Comparison of ENCODE assay signal across 30 mouse cellular contexts in the genomic region with DNA sequence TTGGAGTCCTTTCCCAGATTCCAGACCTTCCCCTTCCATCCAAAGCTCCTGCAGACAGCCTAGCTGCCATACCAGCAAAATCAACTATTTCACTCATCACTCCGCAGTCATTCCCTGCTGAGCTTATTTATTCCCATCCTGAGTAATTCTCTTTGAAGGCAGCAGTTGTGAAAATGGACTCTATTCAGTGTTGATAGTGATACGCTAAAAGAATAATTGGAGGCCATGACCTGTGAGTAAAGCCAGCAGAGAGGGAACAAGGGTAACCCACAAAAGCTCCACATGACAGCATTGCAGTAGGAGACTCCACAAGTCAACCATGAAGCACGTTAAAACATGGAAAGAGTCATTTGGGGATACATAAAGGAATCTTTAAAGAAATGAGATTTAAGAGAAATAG.
DNase-seq lines count a peak whose midpoint lies in the region; ATAC-seq lines count a peak whose summit lies in the region.
"Had no signal": no experiment of that assay in that cellular context is flagged by ENCODE, and none has a peak within 500 bp of the region (broad histone marks: within the 10 kb centered on the region; RNA-seq: fewer than 3 reads in every experiment).

No protein-coding gene starts in this region.

- H3K9ac ChIP-seq in hindbrain, embryonic 14.5 days, result no peak overlapping the region
- no peak overlapping the region for H3K9ac ChIP-seq in midbrain, embryonic 14.5 days (replicated peaks; ENCODE audit: low read length)
- no peak overlapping the region for H3K9ac ChIP-seq in midbrain, embryonic 15.5 days
- H3K9ac ChIP-seq: forebrain, embryonic 15.5 days; hindbrain, embryonic 13.5 days; liver, embryonic 14.5 days had no signal

- DNase-seq in hindbrain, embryonic 10.5 days (ENCODE audit: low spot score), result peak; percentile 24
- DNase-seq in hindbrain, embryonic 14.5 days (ENCODE audit: low spot score), result no peak
- DNase-seq in midbrain, embryonic 14.5 days, result peak; percentile 5
- DNase-seq in embryo, embryonic 10 days (ENCODE audit: low spot score), result peak; percentile 65
- DNase-seq in mesoderm, embryonic 11.5 days (ENCODE audit: low read depth, low spot score), result peak; percentile 52
- DNase-seq in cerebellum, postnatal 36 days, result no peak
- DNase-seq: adrenal gland, postnatal 25 days; cerebellum, adult 2 months; cerebellum, postnatal 14 days; heart, postnatal 14 days; kidney, adult 9 months; kidney, postnatal 10 days; layer of hippocampus, adult 9-11 months; liver; lung, adult 2 months; lung, postnatal 10 days; right cerebral cortex, adult 18-20 months; right cerebral cortex, postnatal 4 days; thymus, adult 18-20 months; thymus, postnatal 25 days had no signal

- no peak overlapping the region for H3K27ac ChIP-seq in hindbrain, embryonic 10.5 days
- no peak overlapping the region for H3K27ac ChIP-seq in hindbrain, embryonic 14.5 days
- no peak overlapping the region for H3K27ac ChIP-seq in midbrain, embryonic 14.5 days (replicated peaks; ENCODE audit: low read depth, low read length)
- no peak overlapping the region for H3K27ac ChIP-seq in midbrain, embryonic 15.5 days
- H3K27ac ChIP-seq: forebrain, embryonic 15.5 days; hindbrain, embryonic 13.5 days; liver, embryonic 14.5 days; macrophage; stomach, postnatal 0 days had no signal

- no peak overlapping the region for H3K4me2 ChIP-seq in hindbrain, embryonic 14.5 days (replicated peaks)
- no peak overlapping the region for H3K4me2 ChIP-seq in midbrain, embryonic 14.5 days (ENCODE audit: low read length)
- H3K4me2 ChIP-seq in midbrain, embryonic 15.5 days, result no peak overlapping the region
- H3K4me2 ChIP-seq: forebrain, embryonic 15.5 days; hindbrain, embryonic 13.5 days had no signal

- no peak overlapping the region for H3K4me3 ChIP-seq in hindbrain, embryonic 10.5 days
- no peak overlapping the region for H3K4me3 ChIP-seq in hindbrain, embryonic 14.5 days (replicated peaks; ENCODE audit: low read length)
- H3K4me3 ChIP-seq in midbrain, embryonic 14.5 days (replicated peaks; ENCODE audit: low read depth, low read length), result no peak overlapping the region
- no peak overlapping the region for H3K4me3 ChIP-seq in midbrain, embryonic 15.5 days
- H3K4me3 ChIP-seq: erythroblast, embryonic 14.5 days; forebrain, embryonic 15.5 days; hindbrain, embryonic 13.5 days; myocyte had no signal

- peaks cover 12% of the 10 kb centered on the region for H3K4me1 ChIP-seq in hindbrain, embryonic 10.5 days (replicated peaks)
- H3K4me1 ChIP-seq in hindbrain, embryonic 14.5 days (replicated peaks; ENCODE audit: control insufficient read depth, insufficient read depth, low read length), result no peaks in the 10 kb centered on the region
- H3K4me1 ChIP-seq in midbrain, embryonic 14.5 days (ENCODE audit: control insufficient read depth, insufficient read depth, low read length), result no peaks in the 10 kb centered on the region
- H3K4me1 ChIP-seq in midbrain, embryonic 15.5 days, result no peaks in the 10 kb centered on the region
- H3K4me1 ChIP-seq: forebrain, embryonic 15.5 days; hindbrain, embryonic 13.5 days had no signal

- WGBS in hindbrain, embryonic 10.5 days, result 11% methylated on average over 3 of the region's 3 CpGs
- WGBS in hindbrain, embryonic 14.5 days, result 8% methylated on average over 3 of the region's 3 CpGs
- 6% methylated on average over 3 of the region's 3 CpGs for WGBS in midbrain, embryonic 14.5 days
- 4% methylated on average over 3 of the region's 3 CpGs for WGBS in midbrain, embryonic 15.5 days

- H3K9me3 ChIP-seq in hindbrain, embryonic 10.5 days, result no peaks in the 10 kb centered on the region
- no peaks in the 10 kb centered on the region for H3K9me3 ChIP-seq in hindbrain, embryonic 14.5 days (ENCODE audit: control insufficient read depth, low read length)
- no peaks in the 10 kb centered on the region for H3K9me3 ChIP-seq in midbrain, embryonic 14.5 days (ENCODE audit: control insufficient read depth, low read length)
- no peaks in the 10 kb centered on the region for H3K9me3 ChIP-seq in midbrain, embryonic 15.5 days
- H3K9me3 ChIP-seq: forebrain, embryonic 15.5 days; hindbrain, embryonic 13.5 days had no signal

- H3K27me3 ChIP-seq in hindbrain, embryonic 10.5 days (ENCODE audit: insufficient read depth, poor library complexity, severe bottlenecking), result peaks cover 12% of the 10 kb centered on the region
- peaks cover 11% of the 10 kb centered on the region; the same call in 1 of the 2 replicates for H3K27me3 ChIP-seq in hindbrain, embryonic 14.5 days (ENCODE audit: control insufficient read depth, insufficient read depth, low read length)
- no peaks in the 10 kb centered on the region for H3K27me3 ChIP-seq in midbrain, embryonic 14.5 days (ENCODE audit: control insufficient read depth, insufficient read depth, low read length)
- no peaks in the 10 kb centered on the region for H3K27me3 ChIP-seq in midbrain, embryonic 15.5 days (replicated peaks)
- H3K27me3 ChIP-seq: forebrain, embryonic 15.5 days had no signal

- ATAC-seq in hindbrain, embryonic 14.5 days (ENCODE audit: low FRiP score), result no peak
- no peak for ATAC-seq in midbrain, embryonic 14.5 days (ENCODE audit: low FRiP score, low TSS enrichment)
- ATAC-seq in midbrain, embryonic 15.5 days (replicated peaks), result no peak
- ATAC-seq: CD4-positive, CD25-positive, alpha-beta regulatory T cell, adult 4 months; forebrain, embryonic 15.5 days; intestine, postnatal 0 days had no signal

- H3K36me3 ChIP-seq in hindbrain, embryonic 10.5 days, result no peaks in the 10 kb centered on the region
- no peaks in the 10 kb centered on the region for H3K36me3 ChIP-seq in hindbrain, embryonic 14.5 days (replicated peaks; ENCODE audit: control insufficient read depth, insufficient read depth)
- H3K36me3 ChIP-seq in midbrain, embryonic 14.5 days (ENCODE audit: control insufficient read depth, insufficient read depth, low read length), result no peaks in the 10 kb centered on the region
- H3K36me3 ChIP-seq in midbrain, embryonic 15.5 days (replicated peaks), result no peaks in the 10 kb centered on the region
- H3K36me3 ChIP-seq: forebrain, embryonic 15.5 days; hindbrain, embryonic 13.5 days had no signal

Comparison
In these comparisons a context has a peak if more than half of its experiments do, and no peak if none do; other contexts are left out.
1. DNase-seq: peak in hindbrain, embryonic 10.5 days (single experiment), midbrain, embryonic 14.5 days (single experiment), embryo, embryonic 10 days (single experiment) and mesoderm, embryonic 11.5 days (single experiment); none in hindbrain, embryonic 14.5 days (single experiment) and cerebellum, postnatal 36 days (0 of 2).